Comparison of ENCODE assay signal across 8 mouse cellular contexts in the genomic region with DNA sequence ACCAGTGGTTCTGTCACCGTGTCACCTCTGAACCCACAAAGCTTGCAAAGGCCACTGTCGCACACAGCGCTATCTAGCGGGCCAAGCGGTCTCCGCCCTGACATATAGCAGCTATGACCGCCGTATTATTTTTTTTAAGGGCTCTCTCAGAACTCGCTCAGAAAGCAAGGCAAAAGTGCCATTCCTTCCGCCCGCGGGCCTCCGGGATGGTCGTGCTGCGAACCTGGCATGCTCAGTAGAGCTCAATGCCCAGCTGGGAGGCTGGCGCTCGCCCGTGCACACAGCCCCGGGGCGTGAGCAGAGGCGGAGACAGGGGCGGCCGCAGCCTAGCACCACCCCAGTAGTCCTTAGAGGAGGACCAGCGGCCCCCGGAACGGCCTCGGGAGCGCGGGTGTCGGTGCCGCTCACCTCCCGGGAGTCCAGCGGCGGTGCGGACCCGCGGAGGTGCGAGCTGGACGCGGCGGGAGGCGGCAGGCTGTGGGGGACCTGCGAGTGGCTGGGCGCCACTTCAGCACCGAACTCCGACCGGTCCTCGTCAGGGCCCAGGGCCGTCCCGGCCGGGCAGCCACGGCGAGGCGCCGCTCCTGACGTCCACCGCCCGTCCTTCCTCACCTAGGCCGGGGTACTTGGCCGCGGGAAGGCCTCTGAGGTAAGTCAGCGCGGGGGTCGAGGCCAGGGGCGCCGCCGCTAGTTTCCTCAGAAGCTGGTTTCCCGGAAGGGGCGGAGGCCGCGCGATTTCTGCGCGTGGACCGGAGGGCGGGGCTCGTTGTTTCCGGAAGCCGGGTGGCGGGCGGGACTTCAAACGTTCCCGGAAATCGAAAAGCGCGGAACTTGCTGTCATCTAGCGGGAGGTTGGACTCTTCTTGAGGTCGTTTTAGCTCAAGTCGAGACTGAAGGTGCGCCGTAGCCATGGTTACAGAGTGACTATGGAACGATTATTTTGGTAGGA. TPM values are rescaled to one million over a fixed set of nuclear protein-coding genes. Genes with fewer than 3 reads are reported as not detected.
DNase-seq lines count a peak whose midpoint lies in the region; ATAC-seq lines count a peak whose summit lies in the region.

Ripk1 (plus strand) TSS at position 306 of the 949 bp plus-strand sequence.
Serpinb6a (minus strand) TSS at position 737 of the 949 bp plus-strand sequence.

- peak within 1 kb of the TSS; percentile 85 for H3K27ac ChIP-seq in lung, embryonic 16.5 days (ENCODE audit: low read length)

- H3K4me1 ChIP-seq in lung, embryonic 16.5 days (replicated peaks; ENCODE audit: control insufficient read depth, insufficient read depth, low read length) = peaks cover 3% of the 10 kb centered on the region; the same call in 1 of the 2 replicates

- peak within 1 kb of the TSS; percentile 83 for H3K9ac ChIP-seq in lung, embryonic 16.5 days (ENCODE audit: low read length)

- DNase-seq in MEL-GATA-1-ER (ENCODE audit: extremely low read depth, low read depth) = peak; percentile 81
- peak; percentile 81 for DNase-seq in cerebellum, adult 8-10 months
- DNase-seq in forelimb bud, embryonic 11.5 days (ENCODE audit: low read depth, low spot score) = peak; percentile 81
- DNase-seq in layer of hippocampus, adult 9-10 months (ENCODE audit: low spot score) = peak; percentile 68
- peak; percentile 78 for DNase-seq in ovary, postnatal 10 days (ENCODE audit: low spot score)
- DNase-seq in thymus, postnatal 10 days (ENCODE audit: low spot score in 2 of 2) = peak; percentile 91 to 93

- peak within 1 kb of the TSS; percentile 83 for H3K4me2 ChIP-seq in lung, embryonic 16.5 days (ENCODE audit: low read depth, low read length)

- H3K9me3 ChIP-seq in lung, embryonic 16.5 days (ENCODE audit: control insufficient read depth, low read length) = no peaks in the 10 kb centered on the region

- peak within 1 kb of the TSS; percentile 95 for H3K4me3 ChIP-seq in lung, embryonic 16.5 days (ENCODE audit: low read length)

- WGBS in lung, embryonic 16.5 days = under 1% methylated on average over 90 of the region's 92 CpGs

- peak; percentile 92 to 93 for ATAC-seq in hematopoietic stem cell, adult 5-6 weeks (replicated peaks in 1 of 2; ENCODE audit: insufficient read depth in 1 of 2, low FRiP score in 2 of 2, low TSS enrichment in 1 of 2, low read depth in 1 of 2, poor library complexity in 2 of 2, severe bottlenecking in 2 of 2)
- peak; percentile 100 for ATAC-seq in lung, embryonic 16.5 days (ENCODE audit: low read depth)

- no peaks in the 10 kb centered on the region for H3K36me3 ChIP-seq in lung, embryonic 16.5 days (ENCODE audit: control insufficient read depth, insufficient read depth, low read length)

- H3K27me3 ChIP-seq in lung, embryonic 16.5 days (ENCODE audit: control insufficient read depth, insufficient read depth, low read depth, low read length) = no peaks in the 10 kb centered on the region

RNA-seq across cellular contexts. Expression of gene Ripk1, which starts in this region (rescaled TPM):
- total RNA-seq in hematopoietic stem cell, adult 5-6 weeks (2017) = 64.7 and 66.1 TPM in 2 replicates
- polyA plus RNA-seq in lung, embryonic 16.5 days (2015; fragmentation: Nextera tagmentation; extraction: Ambion mirVana) = 20.3 and 22.7 TPM in 2 replicates

RNA-seq across cellular contexts. Expression of gene Serpinb6a, which starts in this region (rescaled TPM):
- 32.1 and 38.1 TPM in 2 replicates for total RNA-seq in hematopoietic stem cell, adult 5-6 weeks (2017)
- polyA plus RNA-seq in lung, embryonic 16.5 days (2015; fragmentation: Nextera tagmentation; extraction: Ambion mirVana) = 56.2 and 73.2 TPM in 2 replicates

Comparison
In these comparisons a context has a peak if more than half of its experiments do, and no peak if none do; other contexts are left out.
1. Peak in every context shown above with its lines: DNase-seq, ATAC-seq, H3K4me3 ChIP-seq and H3K27ac ChIP-seq.